Mouse (Mus musculus) bone marrow macrophage, adult 2 months (primary cell): ENCODE measurements at regions not wholly inside any gene's neighbourhood (a gene's known extent, or its start where the extent isn't known, plus 50 kb on each side); places are given as distances from the start of the nearest gene placed in this dataset.

ENCODE experiments used
- H3K27ac ChIP-seq: 2 replicates; pipeline ENCODE4 v1.5.1; 2012; ENCODE audit warnings: low read depth, low read length; ENCODE audit not compliant: insufficient read depth
- H3K4me1 ChIP-seq: 2 replicates; pipeline ENCODE4 v1.6.1; 2012; ENCODE audit warnings: low read length; ENCODE audit not compliant: control insufficient read depth, insufficient read depth
- H3K4me3 ChIP-seq: 2 replicates; pipeline ENCODE4 v1.5.1; 2012; ENCODE audit warnings: mild to moderate bottlenecking, low read length, moderate library complexity; ENCODE audit not compliant: insufficient read depth
- CTCF ChIP-seq: IDR thresholded peaks from 2 replicates; pipeline ENCODE4 v1.5.1; 2012; ENCODE audit warnings: low read depth, mild to moderate bottlenecking, low read length, moderate library complexity
- POLR2A ChIP-seq: IDR thresholded peaks from 2 replicates; pipeline ENCODE4 v1.6.1; 2012; ENCODE audit warnings: mild to moderate bottlenecking, low read depth, low read length, borderline replicate concordance

GRCm38 (mm10) chr15:59232290-59232689 is 343.2 kb downstream of the Gm49356 start:
- TF ChIP-seq POLR2A (no peak), CTCF (no peak)
- Histone ChIP-seq H3K4me3 (no peak overlapping the region), H3K27ac (no peak overlapping the region), H3K4me1 (no peaks in the 10 kb centered on the region)

GRCm38 (mm10) chr15:59237446-59238161 is 348.5 kb downstream of the Gm49356 start:
- Histone ChIP-seq H3K27ac (no peak overlapping the region), H3K4me1 (no peaks in the 10 kb centered on the region), H3K4me3 (no peak overlapping the region)
- no peak for TF ChIP-seq POLR2A
- no peak for TF ChIP-seq CTCF

GRCm38 (mm10) chr15:59241752-59242151 is 352.7 kb downstream of the Gm49356 start:
- no peak for TF ChIP-seq POLR2A
- no peaks in the 10 kb centered on the region for H3K4me1 ChIP-seq
- H3K27ac ChIP-seq = no peak overlapping the region
- no peak overlapping the region for H3K4me3 ChIP-seq

GRCm38 (mm10) chr15:59245927-59246649 is 357.0 kb downstream of the Gm49356 start:
- H3K27ac ChIP-seq = no peak overlapping the region
- TF ChIP-seq CTCF = no peak
- no peak overlapping the region for H3K4me3 ChIP-seq
- 0 out of 2 replicates have a peak, but pooled peaks cover 3% of the 10 kb centered on the region for H3K4me1 ChIP-seq

GRCm38 (mm10) chr15:59248477-59249260 is 359.6 kb downstream of the Gm49356 start:
- Histone ChIP-seq H3K4me3 (no peak overlapping the region), H3K4me1 (0 out of 2 replicates have a peak, but pooled peaks cover 3% of the 10 kb centered on the region), H3K27ac (no peak overlapping the region)
- TF ChIP-seq POLR2A (no peak), CTCF (no peak)

GRCm38 (mm10) chr15:59261380-59261779 is 372.3 kb downstream of the Gm49356 start:
- TF ChIP-seq POLR2A (no peak), CTCF (no peak)
- Histone ChIP-seq H3K27ac (no peak overlapping the region), H3K4me1 (peaks cover 26% of the 10 kb centered on the region), H3K4me3 (no peak overlapping the region)

GRCm38 (mm10) chr15:59262380-59262779 is 373.3 kb downstream of the Gm49356 start:
- TF ChIP-seq CTCF (no peak), POLR2A (no peak)
- Histone ChIP-seq H3K27ac (no peak overlapping the region), H3K4me1 (peaks cover 26% of the 10 kb centered on the region)

GRCm38 (mm10) chr15:59263433-59264328 is 374.6 kb downstream of the Gm49356 start:
- peaks cover 26% of the 10 kb centered on the region for H3K4me1 ChIP-seq
- peak overlapping the region; percentile 91 for H3K27ac ChIP-seq
- peak overlapping the region; percentile 37 for H3K4me3 ChIP-seq
- no peak for TF ChIP-seq POLR2A
- TF ChIP-seq CTCF = no peak

More at GRCm38 (mm10) chr15:59262380-59262779, 373.3 kb downstream of the Gm49356 start:
- H3K4me3 ChIP-seq = no peak overlapping the region
